Mouse (Mus musculus): ENCODE results near the gene Gm12184.
"Not testable (repeated sequence)": the region's sequence is repeated elsewhere in the genome, so short reads cannot be mapped to it uniquely, and the experiment has no call there.

Gene Gm12184

DNA sequence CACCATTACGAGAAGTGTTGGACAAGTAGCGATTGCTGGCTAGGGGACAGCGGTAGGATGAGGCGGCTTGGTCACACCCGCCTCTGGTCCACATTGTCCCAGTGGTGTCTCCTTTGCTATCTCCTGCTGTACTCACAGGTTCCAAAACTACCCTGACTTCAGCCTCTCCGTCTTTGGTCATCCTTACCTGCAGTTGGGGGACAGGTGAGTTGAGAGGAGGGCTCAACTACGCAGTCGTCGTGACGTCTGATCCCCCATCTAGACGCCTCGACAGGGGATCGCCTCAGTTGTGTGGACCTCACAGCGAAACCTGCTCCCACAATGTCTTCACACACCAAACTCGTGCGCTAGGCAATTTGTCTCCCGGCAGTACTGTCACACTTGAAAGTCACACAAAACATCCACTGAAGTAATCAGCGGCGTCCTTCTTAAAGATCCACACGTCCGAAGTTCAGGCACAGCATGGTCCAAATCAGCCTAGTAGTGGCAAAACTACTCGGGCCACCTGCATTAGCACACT, 2.1 kb downstream of the Gm12184 start:
- DNase-seq (ENCODE audit: extremely low read depth, low read depth, low spot score), result no peak

DNA sequence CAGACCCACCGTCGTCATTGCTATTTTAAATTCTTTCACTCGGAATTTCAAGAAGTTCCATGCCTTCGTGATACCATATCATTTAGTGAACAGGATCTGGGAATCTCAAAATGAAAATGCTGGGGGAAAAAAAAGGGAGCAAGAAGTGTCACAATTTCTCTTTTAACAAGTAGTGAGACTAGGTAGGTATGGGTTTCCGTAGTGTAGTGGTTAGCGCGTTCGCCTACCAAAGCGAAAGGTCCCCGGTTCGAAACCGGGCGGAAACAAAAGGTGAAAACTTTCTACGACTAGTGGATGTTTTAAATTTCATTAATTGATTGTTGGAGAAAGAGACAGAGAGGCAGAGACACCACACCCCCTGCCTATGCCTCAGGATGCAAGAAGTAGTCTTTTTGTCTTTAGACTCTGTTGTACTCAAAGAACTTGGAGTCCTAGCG, 2.9 kb downstream of the Gm12184 start:
- DNase-seq (ENCODE audit: extremely low read depth, low read depth, low spot score), result no peak

DNA sequence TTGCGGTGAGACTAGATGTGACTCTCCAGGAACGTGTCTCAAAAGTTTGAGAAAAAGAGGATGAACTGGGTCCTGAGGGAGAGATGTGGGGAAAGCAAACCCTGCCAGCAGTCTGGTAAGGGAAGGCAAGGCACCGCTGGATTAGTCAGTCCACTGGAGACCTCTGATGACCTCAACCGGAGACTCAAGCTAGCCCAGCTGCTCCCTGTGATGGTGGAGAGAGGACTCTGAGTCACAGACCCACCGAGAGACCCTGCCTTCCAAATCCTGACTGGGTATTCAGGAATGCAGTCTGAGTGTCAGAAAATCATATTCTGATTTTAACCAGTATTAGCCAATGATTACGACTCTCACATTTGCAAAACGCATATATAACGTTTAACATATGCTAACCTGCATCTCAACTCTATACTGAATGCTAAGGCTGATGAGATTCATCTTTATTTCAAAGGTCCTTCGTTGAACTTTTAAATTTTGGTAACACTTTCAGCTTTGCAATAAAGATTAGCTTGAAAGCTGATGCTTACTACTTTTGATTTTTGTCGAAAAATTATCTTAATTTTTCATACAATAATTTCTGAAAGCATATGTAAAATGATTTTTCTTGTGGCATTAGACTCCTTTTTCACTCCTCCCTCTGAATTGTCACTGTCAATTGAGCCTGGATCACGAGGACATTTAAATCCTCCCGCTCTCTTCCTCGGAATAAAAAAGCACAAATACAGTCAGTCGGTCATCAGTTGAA, 3.5 kb downstream of the Gm12184 start:
- DNase-seq (ENCODE audit: extremely low read depth, low read depth, low spot score), result no peak

DNA sequence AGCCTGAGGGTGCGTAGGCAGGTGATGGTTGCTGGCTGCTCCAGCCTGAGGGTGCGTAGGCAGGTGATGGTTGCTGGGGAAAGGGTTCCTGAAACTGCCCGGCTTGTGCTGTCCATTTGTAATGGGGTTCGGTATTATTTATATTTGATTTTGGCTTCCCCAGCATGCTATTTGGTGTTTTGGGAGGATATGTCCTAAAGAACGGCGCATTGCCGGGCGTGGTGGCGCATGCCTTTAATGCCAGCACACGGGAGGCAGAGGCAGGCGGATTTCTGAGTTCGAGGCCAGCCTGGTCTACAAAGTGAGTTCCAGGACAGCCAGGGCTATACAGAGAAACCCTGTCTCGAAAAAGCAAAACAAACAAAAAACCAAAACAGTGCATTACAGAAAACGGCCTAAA, 5.2 kb downstream of the Gm12184 start:
- DNase-seq (ENCODE audit: extremely low read depth, low read depth, low spot score), result not testable (repeated sequence)

DNA sequence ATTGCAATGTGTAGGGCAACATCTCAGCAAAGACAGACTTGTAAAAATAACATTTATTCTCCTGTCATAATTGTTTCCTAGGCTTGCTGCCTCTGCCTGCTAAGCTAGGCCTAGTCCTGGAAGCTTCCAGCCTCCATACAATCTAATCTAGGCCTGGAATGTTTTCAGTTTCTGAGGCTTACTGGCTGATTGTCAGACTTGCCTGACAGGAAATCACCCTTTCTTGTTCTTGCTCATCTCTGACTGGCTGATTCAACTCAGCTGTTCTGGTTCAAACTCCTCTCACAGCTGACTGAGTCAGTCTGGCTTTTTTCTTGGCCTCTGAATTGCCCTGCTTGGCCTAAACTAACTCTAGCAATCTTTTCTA, 6.2 kb downstream of the Gm12184 start:
- DNase-seq (ENCODE audit: extremely low read depth, low read depth, low spot score), result no peak

DNA sequence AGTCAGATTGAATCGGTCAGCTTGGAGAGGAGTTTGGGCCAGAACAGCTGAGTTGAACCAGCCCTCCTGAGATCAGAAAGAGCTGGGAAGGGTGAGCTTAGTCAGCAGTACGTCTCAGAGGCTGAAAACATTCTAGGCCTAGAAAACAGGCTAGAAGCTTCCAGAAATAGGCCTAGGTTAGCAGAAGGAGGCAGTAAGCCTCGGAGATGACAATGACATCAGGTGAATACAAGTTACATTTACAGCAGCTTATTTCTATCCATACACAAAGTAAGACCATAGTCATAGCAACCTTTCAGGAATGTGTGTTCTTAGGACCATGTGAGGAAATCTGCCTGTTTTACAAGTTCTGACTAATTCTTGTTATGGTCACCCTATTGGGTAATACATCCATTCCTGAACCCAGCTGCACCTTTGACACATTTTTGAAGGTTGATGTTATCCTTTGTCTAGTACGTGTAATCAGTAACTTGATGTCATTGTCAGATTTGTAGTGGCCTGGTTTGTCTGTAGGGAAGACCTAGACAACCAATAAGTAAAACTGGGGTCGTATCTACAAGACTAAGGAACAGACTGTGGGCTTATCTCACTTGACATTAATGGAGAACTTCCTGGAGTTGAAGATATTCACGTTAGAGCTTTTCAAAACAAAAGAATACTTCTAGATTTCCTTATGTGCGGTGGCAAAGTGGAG, 6.7 kb downstream of the Gm12184 start:
- no peak for DNase-seq (ENCODE audit: extremely low read depth, low read depth, low spot score)

DNA sequence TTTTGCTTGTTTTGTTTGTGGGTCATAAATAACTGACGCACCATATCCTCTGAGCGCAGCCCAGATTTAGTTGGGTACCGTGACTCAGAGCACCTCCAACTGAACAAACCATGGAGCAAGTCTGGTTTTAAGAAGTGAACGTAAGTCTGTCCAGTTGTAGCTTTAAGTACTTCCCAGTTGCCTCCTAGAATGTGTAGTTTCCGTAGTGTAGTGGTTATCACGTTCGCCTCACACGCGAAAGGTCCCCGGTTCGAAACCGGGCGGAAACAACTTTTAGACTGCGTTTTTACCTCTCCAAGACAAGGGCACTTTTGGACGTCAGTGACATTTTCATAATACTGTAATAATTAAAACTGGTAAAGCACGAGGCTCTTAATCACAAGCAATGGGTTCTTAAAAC, 8.1 kb downstream of the Gm12184 start:
- DNase-seq (ENCODE audit: extremely low read depth, low read depth, low spot score), result no peak

DNA sequence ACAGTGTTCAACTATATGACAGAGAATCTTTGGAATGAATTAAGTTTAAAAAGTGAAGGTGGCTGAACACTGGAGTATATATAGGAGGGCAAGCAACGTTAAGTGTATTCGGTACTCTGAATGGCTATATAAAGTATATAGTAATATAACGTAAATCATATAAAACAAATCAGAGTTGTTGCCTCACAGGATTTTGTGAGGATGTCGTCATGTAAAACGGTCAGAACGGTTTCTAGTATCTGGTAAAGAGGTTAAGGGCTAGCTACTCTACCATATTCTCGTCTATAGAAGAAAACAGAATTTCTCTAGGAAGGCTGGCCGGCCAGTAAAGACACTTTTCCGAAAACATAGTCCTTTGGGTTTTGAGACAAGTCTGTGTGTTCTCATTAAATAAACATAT, 8.7 kb downstream of the Gm12184 start:
- DNase-seq (ENCODE audit: extremely low read depth, low read depth, low spot score), result no peak

DNA sequence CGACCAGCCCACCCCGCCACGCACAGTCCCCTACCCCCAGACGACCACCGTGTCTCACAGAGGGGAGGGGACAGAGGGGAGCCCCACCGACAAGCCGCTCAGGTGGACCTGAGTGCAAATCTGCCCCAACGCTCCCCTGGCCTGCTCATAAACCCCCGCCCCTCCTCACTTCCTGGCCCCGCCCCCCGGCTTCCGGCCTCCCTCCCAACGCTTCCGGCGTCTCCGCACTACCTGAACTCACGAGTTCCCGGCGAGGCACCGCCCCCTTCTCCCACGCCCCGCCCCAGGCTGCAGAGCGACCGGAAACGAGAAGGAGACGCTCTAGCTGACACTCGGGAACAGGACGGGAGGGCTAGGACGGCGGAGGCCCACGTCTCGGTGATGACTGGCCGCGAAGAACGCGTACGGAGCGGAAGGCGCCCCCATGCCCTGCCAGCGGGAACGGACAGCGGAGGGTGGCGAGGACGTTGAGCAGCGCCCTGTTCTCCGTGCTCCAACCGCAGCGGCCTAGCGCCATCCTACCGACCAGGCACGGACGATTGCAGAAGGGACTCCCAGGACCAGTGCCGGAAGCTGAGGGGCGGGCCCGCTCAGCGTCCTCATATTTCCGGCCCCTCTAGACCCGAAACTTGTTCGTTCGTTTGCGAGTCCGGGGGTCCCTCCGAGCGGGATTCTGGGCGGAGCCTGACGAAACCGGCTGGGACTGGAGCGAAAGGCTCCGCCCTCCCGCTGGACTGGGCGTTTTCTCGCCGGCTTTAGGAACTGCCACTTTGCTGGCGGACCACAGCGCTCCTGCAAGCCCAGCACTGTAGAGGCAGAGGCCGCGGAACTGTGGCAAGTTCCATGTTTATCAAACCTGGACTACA, 9.4 kb downstream of the Gm12184 start, which contains the start of gene Trim41:
Trim41 (minus strand) TSS at position 554 of the 866 bp plus-strand sequence.
- peak; percentile 80 for DNase-seq (ENCODE audit: extremely low read depth, low read depth, low spot score)

DNA sequence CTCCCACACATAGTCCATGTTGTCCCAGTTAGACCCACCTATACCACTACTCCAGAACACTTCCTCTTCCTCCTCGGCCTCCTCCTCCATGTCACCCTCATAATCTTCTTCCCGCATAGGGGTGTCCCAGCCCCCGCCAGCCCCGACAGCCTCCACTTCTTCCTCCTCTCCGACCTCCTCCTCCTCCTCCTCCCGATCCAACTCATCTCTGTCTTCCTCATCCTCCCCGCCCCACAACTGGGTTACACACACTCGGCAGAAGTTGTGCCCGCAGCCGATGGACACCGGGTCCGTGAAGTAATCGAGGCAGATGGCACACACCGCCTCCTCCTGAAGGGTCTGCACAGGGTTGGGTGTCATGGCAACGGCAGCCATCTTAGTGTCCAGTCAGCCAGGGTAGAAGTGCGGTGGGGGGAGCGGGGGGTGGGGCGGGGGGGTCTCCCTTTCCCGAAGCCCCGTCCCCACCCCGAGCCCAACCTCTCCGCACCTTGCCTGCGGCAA, 10.1 kb downstream of the Gm12184 start:
- DNase-seq (ENCODE audit: extremely low read depth, low read depth, low spot score), result no peak

DNA sequence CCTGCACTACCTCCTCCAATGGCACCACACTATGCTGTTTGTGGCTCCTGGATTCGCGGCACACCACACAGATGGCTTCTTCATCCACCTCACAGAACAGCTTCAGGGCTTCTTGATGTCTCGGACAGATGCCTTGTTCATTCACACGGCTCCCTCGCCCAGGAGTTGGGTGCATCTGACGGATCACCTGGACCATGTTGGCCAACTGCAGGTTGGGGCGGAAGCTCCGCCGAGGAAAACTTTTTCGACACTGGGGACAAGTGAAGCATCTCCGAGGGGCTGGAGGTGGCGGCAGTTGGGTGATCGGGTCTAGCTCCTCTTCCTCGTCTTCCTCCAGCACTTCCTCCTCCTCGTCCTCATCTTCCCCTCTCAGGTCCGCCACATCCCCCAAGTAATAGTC, 10.6 kb downstream of the Gm12184 start:
- no peak for DNase-seq (ENCODE audit: extremely low read depth, low read depth, low spot score)

DNA sequence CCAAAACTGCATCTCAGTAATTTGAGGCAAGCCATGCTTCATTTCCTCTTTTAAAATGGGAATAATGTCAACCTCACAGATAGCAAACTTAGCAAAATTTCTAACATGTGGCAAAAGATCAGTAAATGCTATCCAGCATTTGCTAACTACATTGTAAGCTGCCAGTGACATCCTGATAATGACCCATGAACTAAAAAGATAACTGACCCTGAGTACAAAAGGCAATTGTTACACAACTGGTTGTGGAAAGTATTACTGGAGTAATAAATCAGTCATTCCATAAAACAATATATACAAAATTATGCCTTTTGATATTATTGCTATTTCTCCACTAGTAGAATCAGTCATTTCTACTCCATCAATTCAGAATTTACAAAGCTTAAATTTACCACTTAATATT, 12.7 kb downstream of the Gm12184 start:
- DNase-seq (ENCODE audit: extremely low read depth, low read depth, low spot score), result no peak

DNA sequence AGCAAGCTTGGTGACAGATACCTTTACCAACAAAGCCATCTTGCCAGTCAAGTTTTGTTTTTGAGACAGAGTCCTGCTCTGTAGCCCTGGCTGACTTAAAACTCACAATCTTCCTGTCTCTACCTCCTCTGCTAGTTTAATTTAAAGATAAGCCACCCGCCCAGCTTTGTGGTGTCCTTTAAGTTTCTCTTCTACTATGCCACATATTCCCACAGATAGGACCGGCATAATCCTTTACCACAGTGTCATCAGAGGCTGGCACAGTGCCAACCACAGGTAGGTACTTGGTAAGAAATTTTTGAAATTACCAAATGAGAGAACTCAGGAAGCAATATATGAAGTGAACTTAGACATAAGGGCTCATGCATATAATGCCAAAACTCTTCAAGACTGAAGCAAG, 16.3 kb downstream of the Gm12184 start:
- DNase-seq (ENCODE audit: extremely low read depth, low read depth, low spot score), result no peak

DNA sequence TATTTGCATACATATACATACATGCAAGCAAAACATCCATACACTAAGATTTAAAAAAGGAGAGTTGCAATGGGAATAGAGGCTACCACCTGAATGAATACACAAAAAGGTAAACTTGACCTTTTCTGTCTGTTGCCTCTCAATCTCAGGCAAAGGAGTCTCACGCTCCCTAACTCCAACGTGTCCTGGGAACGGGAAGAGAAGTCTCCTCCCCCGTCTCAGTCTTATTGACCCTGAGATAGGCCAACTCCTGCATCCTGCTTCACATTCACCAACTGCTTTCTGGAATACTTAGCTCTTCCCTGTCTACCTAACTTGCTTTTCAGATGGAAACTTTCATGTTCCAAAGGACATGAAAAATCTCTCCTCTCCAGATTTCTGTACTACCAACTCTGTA, 17.0 kb downstream of the Gm12184 start:
- DNase-seq (ENCODE audit: extremely low read depth, low read depth, low spot score), result no peak

DNA sequence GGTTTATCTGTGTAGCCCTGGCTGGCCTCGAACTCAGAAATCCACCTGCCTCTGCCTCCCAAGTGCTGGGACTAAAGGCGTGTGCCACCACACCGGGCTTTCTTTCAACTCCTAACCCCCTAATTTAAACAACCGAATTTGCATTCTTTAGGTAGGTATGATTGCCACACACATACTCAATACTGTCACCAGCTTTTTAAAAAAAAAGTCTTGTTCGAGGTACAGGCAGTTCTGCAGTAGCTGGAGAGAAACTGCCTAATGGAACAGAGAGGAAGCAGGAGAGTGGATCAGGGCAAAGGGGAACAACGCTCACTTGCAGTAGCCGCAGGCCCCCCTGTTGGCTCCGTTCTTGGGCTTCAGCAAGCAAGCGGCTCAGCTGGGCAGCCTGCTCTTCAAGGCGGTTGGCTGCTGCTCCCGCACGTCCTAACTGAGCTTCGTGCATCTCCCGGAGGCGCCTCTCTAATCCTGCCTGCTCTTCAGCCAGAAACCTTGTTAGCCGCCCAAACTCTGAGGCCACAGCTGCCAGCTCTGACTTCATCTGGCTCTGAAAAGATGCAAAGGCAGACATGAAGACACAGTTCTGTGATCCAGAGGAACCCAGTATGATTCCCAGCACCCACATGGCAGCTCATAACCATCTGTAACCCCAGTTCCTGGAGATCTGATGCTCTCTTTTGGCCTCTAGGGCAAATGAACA, 17.6 kb downstream of the Gm12184 start:
- peak; percentile 87 for DNase-seq (ENCODE audit: extremely low read depth, low read depth, low spot score)

DNA sequence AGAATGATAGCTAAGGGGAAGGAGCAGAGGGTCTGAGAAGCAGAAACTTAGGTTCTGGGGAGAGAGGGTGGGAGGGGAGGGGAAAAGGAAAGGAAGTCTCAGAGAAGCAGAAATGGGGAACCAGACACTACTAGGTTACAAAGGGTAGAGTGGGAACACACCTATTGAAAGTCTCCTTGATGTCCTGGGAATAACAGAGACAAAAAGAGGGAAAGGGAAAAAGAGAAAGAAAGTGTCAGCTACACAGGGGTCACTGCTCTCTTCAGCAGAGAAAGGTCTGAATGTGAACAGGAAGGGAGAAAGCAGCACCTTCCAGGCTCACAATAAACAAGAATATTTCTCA, 18.2 kb downstream of the Gm12184 start:
- DNase-seq (ENCODE audit: extremely low read depth, low read depth, low spot score), result no peak

DNA sequence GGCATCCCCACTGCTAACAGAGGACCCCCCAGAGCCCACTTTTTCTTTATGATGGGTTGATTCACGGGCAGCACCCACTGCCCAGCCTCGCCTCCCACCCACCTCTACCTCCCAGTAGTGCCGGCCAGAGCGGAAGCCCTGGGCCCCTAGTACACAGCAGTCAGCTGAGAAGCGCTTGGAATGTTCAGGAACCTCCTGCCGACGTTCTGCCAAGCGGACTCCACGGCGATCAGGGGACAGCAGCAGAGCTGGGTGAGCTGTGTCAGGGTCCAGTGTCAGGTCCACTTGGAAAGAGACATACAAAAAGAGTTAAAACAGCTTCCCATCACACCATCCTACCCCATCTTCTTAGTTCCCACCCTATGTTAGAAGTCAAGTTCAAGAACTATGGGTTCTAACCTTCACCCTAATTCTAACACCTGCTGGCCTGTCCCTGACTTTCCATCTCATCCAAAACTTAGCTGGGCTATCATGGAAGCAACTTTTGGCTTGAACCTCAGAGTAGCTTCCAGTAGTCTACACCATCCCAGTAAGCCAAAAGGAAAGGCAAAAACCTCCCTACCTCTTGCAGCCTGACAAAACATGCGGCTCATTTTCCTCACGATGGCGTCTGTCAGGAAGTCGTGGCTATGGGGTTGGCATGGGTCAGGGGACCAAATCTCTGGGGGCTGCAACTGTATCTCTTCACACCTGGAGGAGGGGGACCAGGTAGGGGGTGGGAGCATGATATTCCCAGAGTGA, 18.7 kb downstream of the Gm12184 start:
- no peak for DNase-seq (ENCODE audit: extremely low read depth, low read depth, low spot score)

DNA sequence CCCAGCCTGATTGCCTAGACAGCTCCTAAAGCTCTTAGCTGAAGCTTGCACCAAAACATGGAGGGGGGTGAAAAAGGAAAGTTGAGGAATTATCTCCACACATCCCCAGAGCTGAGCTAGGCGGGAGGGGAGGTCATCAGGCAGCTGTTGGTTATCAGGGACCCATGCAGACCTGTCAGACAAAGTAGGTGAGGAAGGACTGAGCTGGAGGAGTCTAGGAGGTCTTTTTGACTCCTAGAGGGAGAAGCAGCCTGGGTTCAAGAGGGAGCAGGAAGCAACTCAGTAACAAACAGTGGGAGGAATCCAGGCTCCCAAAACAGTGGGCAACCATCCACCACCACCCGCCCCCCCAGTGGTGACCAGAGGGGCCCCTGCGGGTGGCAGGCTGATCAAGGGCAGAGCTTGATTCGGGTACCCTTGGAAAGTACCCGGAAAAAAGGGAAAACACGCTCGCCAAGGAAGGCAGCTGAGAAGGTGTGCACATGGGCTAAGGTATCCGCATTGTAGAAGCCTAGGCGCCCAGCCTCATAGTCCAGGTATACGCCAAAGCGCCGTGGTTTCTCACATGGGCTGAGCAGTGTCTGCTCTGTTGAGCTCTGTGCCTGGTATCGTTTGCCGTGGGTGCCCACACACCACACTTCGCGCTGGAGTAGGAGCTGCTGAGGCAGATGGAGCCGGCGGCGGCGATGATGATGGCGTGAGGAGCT, 19.4 kb downstream of the Gm12184 start:
- DNase-seq (ENCODE audit: extremely low read depth, low read depth, low spot score), result no peak

DNA sequence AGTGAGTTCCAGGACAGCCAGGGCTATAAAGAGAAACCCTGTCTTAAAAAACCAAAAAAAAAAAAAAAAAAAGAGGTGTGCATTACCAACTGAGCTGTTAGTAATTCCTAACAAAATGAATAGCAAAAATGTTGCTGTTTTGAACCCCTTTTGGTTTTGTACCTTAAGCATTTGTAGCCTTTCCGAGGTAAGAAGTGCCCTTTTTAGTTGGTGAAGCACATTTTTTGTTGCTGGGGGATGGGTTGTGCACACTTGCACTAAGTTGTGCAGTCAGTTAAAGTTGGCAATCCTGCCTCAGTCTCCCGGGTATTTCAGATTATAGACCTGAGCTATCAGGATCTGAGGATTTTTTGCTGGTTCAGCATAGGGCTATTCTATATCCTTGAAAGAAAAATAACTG, 21.5 kb downstream of the Gm12184 start:
- no peak for DNase-seq (ENCODE audit: extremely low read depth, low read depth, low spot score)
